Mouse (Mus musculus) liver, embryonic 14.5 days (tissue): ENCODE measurements around the gene Usp3.

Experiments
- CTCF ChIP-seq: IDR thresholded peaks from 2 replicates; pipeline ENCODE4 v1.5.1; 2016; ENCODE audit warnings: antibody characterized with exemption, low read depth, control low read depth
- EP300 ChIP-seq: IDR thresholded peaks from 2 replicates; pipeline ENCODE4 v1.6.1; 2016; ENCODE audit warnings: antibody characterized with exemption, low read depth

GRCm38 (mm10) chr9:66613667-66614066 lies 20.7 kb upstream of the Usp3 start:
- TF ChIP-seq CTCF (no peak), EP300 (no peak)
